Mouse (Mus musculus) midbrain, embryonic 15.5 days (tissue): Measurements from ENCODE around the gene Hip1r. TPM values are rescaled to one million over a fixed set of nuclear protein-coding genes. Genes with fewer than 3 reads are reported as not detected.

Experiments used
- ATAC-seq: fragments of 200-750 bp; cut with Nextera tagmentation; replicated peaks from 2 replicates; pipeline ENCODE4 v1.8.0; 2017; ENCODE audit warnings: moderate TSS enrichment
- H3K27ac ChIP-seq: fragments of 300-500 bp; sonication (generic); 2 replicates; pipeline ENCODE4 v1.5.1; 2015; ENCODE audit warnings: mild to moderate bottlenecking, inconsistent platforms
- H3K27me3 ChIP-seq: fragments of 300-500 bp; sonication (generic); replicated peaks from 2 replicates; pipeline ENCODE4 v1.6.1; 2015; ENCODE audit warnings: inconsistent platforms
- H3K36me3 ChIP-seq: fragments of 300-500 bp; sonication (generic); replicated peaks from 2 replicates; pipeline ENCODE4 v1.6.1; 2015; ENCODE audit warnings: inconsistent platforms
- H3K4me1 ChIP-seq: fragments of 300-500 bp; sonication (generic); 2 replicates; pipeline ENCODE4 v1.6.1; 2015; ENCODE audit warnings: inconsistent platforms
- H3K4me2 ChIP-seq: fragments of 300-500 bp; sonication (generic); 2 replicates; pipeline ENCODE4 v1.6.1; 2015; ENCODE audit warnings: inconsistent platforms, mild to moderate bottlenecking, moderate library complexity
- H3K4me3 ChIP-seq: fragments of 300-500 bp; sonication (generic); 2 replicates; pipeline ENCODE4 v1.5.1; 2015; ENCODE audit warnings: mild to moderate bottlenecking, inconsistent platforms
- H3K9ac ChIP-seq: fragments of 300-500 bp; sonication (generic); 2 replicates; pipeline ENCODE4 v1.6.1; 2015; ENCODE audit warnings: mild to moderate bottlenecking, inconsistent platforms
- H3K9me3 ChIP-seq: fragments of 300-500 bp; sonication (generic); 2 replicates; pipeline ENCODE4 v1.6.1; 2016; ENCODE audit warnings: inconsistent platforms
- WGBS: fragments of 180-500 bp; shearing (Covaris S2); methylation state at CpG from one replicate; pipeline ENCODE4 v1.1.7; 2015; ENCODE audit warnings: mixed read lengths; 5-methylcytosine and 5-hydroxymethylcytosine counted together
- polyA plus RNA-seq: library from polyadenylated mRNA; unstranded; fragments of >200 nt; fragmentation: Nextera tagmentation; extraction: Ambion mirVana; gene quantifications from 2 replicates; pipeline ENCODE4 v1.2.1, GENCODE M21; 2015

Hip1r gene
- polyA plus RNA-seq, 1 experiment from 2014 or later: 30.7 TPM

DNA sequence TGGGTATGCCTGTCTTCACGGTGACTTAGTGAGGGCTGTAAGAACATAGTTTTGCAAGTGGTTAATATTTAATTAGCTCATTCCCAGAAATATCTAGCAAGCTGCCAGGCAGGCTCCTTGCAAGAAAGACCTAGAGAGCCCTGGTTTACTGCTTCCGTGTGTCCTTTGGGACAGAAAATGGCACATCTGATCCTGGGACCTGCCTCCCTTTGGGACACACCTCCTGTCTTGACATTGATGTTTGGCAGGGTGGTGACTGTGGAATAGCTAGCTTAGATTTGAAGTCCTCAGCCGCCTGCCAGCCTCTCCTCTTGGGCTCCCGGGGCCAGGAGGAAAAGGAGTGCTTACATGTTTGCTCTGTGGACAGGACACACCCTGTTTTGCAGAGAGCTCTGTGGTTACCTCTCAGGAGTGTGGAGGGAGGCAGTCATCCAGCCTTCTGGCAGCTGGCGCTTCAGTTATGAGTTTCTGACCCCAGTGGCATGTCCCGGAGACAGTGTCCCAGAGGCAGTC lies 2.3 kb downstream of the Hip1r start:
- Histone ChIP-seq H3K36me3 (no peaks in the 10 kb centered on the region), H3K27ac (no peak overlapping the region), H3K4me1 (peaks cover 16% of the 10 kb centered on the region), H3K9ac (no peak overlapping the region), H3K9me3 (no peaks in the 10 kb centered on the region), H3K4me3 (no peak overlapping the region), H3K4me2 (no peak overlapping the region), H3K27me3 (0 out of 2 replicates have a peak, but pooled peaks cover 3% of the 10 kb centered on the region)
- ATAC-seq: no peak
- 66% methylated on average over 6 of the region's 6 CpGs for WGBS

DNA sequence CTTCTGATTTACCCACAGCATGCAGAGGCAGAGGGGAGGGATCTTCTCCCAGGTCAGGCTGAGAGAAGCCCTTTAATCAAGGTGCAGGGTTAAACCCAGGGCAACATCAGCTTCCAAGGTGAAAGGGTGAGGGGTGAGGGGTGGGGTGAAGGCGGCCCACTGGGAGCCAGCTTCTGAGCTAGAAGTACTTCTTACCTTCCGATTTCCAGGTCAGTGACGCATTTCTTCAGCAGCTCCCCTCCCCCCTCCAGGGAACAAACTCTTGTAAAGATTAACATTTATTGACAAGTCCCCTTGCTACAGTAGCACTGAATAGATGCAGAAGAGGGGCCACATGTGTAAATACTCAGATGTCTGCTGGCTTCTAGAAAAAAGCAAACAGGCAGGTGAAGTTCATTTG lies 3.8 kb downstream of the Hip1r start:
- no peak overlapping the region for H3K4me3 ChIP-seq
- H3K9me3 ChIP-seq: no peaks in the 10 kb centered on the region
- H3K4me2 ChIP-seq: no peak overlapping the region
- H3K27ac ChIP-seq: no peak overlapping the region
- no peak overlapping the region for H3K9ac ChIP-seq
- 0 out of 2 replicates have a peak, but pooled peaks cover 3% of the 10 kb centered on the region for H3K27me3 ChIP-seq
- H3K4me1 ChIP-seq: peaks cover 16% of the 10 kb centered on the region
- ATAC-seq: no peak
- H3K36me3 ChIP-seq: no peaks in the 10 kb centered on the region
- WGBS: 52% methylated on average over 3 of the region's 3 CpGs

DNA sequence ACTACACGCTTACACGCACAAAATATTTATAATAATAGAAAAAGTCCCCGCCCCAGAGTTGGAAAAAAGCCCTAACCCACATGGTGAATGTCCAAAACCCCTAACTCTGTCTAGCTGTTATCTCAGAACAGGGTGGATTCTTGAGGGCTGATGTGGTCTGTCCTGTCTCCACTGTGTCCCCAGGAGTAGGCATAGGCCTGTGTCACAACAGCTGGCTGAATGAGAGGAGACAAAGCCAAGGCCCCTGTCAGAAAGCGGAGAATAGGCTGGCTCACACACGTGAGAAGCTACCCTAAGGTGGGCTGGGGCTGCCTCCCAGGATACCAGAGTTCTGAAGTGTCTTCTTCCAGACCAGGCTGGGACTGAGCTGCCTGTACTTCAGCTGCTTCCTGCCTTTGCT lies 4.7 kb downstream of the Hip1r start:
- Histone ChIP-seq H3K36me3 (no peaks in the 10 kb centered on the region), H3K4me2 (no peak overlapping the region), H3K27ac (no peak overlapping the region), H3K4me3 (no peak overlapping the region), H3K9ac (no peak overlapping the region), H3K9me3 (no peaks in the 10 kb centered on the region), H3K4me1 (peaks cover 16% of the 10 kb centered on the region), H3K27me3 (0 out of 2 replicates have a peak, but pooled peaks cover 3% of the 10 kb centered on the region)
- WGBS: 78% methylated on average over 5 of the region's 5 CpGs
- no peak for ATAC-seq

DNA sequence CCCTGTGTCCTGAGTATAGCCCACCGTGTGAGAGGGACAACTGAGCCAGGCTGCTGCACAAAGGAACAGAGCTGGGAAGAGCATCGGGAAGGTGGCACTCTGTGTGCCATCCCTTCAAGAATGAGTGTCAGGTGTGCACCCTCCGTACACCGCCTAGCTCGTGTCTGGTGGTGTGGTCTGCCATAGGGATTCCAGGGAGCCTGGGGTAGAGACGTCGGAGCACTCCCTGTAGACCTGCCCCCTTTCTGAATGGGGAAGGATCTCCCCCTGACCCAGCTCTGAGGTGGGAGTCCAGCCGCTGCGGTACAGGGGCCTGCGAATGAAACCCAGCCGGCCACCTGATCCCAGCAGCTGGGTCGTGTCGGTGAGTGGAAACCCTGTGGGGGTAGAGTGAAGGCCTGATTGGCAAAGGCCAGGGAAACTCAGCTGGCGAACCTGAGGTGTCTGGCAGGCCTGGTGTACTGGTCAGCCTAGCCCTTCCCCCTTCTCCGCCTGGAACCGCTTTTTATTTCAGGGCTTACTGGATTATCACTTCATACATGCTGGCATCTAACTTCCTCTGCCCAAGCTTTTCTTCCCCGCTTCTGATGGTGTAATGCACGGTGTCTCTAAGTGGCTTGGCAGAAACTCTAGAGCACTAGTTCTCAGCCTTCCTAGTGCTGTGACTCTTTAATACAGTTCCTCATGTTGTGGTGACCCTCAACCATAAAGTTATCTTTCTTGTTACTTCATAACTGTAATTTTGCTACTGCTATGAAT lies 6.0 kb downstream of the Hip1r start:
- H3K4me1 ChIP-seq: peaks cover 16% of the 10 kb centered on the region
- H3K9ac ChIP-seq: no peak overlapping the region
- H3K27ac ChIP-seq: no peak overlapping the region
- no peak for ATAC-seq
- no peaks in the 10 kb centered on the region for H3K9me3 ChIP-seq
- no peak overlapping the region for H3K4me3 ChIP-seq
- no peaks in the 10 kb centered on the region for H3K36me3 ChIP-seq
- WGBS: 66% methylated on average over 18 of the region's 18 CpGs
- H3K27me3 ChIP-seq: 0 out of 2 replicates have a peak, but pooled peaks cover 3% of the 10 kb centered on the region
- H3K4me2 ChIP-seq: no peak overlapping the region

DNA sequence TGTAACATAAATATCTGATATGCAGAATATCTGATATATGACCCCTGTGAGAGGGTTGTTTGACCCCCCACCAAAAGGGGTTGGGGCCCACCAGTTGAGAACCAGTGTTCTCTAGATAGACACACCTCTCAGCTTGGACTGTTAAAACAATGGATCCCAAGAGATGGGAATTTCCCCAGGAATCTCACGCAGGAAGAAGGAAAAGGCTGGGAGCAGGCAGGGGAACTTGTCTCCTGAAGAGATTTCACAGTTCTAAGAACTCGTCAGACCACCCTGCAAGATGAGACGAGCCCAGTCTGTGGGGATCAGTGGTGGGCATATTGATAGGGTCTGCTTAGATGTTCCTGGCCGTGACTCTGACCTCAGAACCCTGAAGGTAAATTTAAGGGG lies 6.5 kb downstream of the Hip1r start:
- 59% methylated on average over 4 of the region's 4 CpGs for WGBS
- ATAC-seq: no peak
- no peak overlapping the region for H3K9ac ChIP-seq
- no peak overlapping the region for H3K4me3 ChIP-seq
- peaks cover 11% of the 10 kb centered on the region for H3K4me1 ChIP-seq
- no peaks in the 10 kb centered on the region for H3K36me3 ChIP-seq
- no peaks in the 10 kb centered on the region for H3K9me3 ChIP-seq
- 0 out of 2 replicates have a peak, but pooled peaks cover 3% of the 10 kb centered on the region for H3K27me3 ChIP-seq
- no peak overlapping the region for H3K27ac ChIP-seq
- H3K4me2 ChIP-seq: no peak overlapping the region

DNA sequence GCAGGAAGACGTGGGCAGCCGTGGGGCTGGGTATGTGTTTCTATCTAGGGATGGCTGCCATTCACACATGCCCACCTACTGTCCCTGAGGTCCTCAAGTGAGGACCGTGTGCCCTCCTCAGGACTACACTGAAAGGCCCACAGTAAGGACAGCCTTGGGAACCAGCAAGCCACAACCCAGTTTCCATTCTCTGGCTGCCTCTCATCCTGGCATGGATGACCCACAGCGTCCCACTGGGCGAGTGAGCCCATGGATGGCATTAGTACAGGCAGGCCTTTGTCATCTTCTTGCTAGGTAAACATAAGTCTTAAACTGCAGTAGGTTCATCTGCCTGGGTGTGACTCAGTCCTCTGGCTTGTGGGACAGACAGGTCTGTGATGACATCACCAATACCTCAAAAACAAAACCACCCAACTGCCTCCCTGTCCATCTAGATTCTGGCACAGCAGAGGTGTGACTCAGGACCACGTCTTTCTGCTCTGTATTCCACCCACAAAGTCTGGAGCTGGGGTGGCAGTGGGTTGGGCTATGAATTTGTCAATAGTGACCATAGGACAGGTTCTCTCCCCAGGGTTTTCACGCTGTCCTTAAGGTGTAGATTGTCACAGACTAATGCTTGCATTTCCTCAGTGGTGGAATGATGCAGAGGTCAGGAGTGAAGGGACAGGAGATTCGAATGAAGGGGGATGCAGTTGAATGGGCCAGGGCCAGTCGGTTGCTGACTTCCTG lies 7.3 kb downstream of the Hip1r start:
- Histone ChIP-seq H3K27ac (no peak overlapping the region), H3K4me2 (no peak overlapping the region), H3K36me3 (no peaks in the 10 kb centered on the region), H3K4me1 (peaks cover 4% of the 10 kb centered on the region), H3K9ac (no peak overlapping the region), H3K9me3 (no peaks in the 10 kb centered on the region), H3K4me3 (no peak overlapping the region), H3K27me3 (no peaks in the 10 kb centered on the region)
- 78% methylated on average over 9 of the region's 9 CpGs for WGBS
- no peak for ATAC-seq

DNA sequence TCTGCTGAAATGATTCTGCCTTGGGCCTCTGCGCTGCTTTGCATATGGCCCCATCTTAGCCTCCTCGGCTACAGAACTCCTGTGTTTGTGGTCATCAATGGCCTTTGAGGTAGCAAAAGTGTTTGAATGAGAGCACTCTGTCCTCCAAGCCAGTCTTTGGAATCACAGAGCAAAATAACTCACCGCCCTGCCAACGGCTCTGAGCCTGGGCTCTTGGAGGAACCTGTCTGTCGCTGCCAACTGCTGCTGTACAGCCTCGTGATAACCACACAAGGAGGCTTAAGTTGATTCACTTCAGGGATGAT lies 7.8 kb downstream of the Hip1r start:
- H3K27me3 ChIP-seq: no peaks in the 10 kb centered on the region

DNA sequence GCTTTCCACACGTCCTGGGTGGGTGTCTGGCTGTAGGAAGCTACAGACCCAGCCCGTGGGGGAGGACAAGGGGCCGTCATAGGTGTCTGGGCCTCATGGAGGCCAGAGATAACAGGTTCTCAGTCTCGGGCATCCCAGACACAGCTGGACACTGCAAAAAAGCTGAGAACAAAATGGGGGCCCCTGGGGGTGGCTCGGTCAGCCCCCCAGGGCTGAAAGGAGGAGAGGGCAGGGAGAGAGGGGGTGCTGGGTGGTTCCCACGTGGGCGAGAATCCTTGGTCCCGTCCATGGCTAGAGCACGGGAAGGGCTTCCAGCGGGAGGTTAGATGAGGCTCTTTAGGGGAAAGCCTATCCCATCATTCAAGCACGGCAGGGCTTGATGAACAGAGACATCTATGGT lies 9.4 kb downstream of the Hip1r start:
- no peak overlapping the region for H3K4me2 ChIP-seq
- H3K9me3 ChIP-seq: no peaks in the 10 kb centered on the region
- WGBS: 76% methylated on average over 11 of the region's 11 CpGs
- ATAC-seq: no peak
- H3K27ac ChIP-seq: no peak overlapping the region
- H3K36me3 ChIP-seq: no peaks in the 10 kb centered on the region
- no peaks in the 10 kb centered on the region for H3K27me3 ChIP-seq
- no peaks in the 10 kb centered on the region for H3K4me1 ChIP-seq
- no peak overlapping the region for H3K4me3 ChIP-seq
- no peak overlapping the region for H3K9ac ChIP-seq

More for the DNA sequence above, 7.8 kb downstream of the Hip1r start:
- no peak for ATAC-seq
- WGBS: 75% methylated on average over 6 of the region's 6 CpGs
- Histone ChIP-seq H3K36me3 (no peaks in the 10 kb centered on the region), H3K4me3 (no peak overlapping the region), H3K4me2 (no peak overlapping the region), H3K27ac (no peak overlapping the region), H3K9ac (no peak overlapping the region), H3K4me1 (no peaks in the 10 kb centered on the region), H3K9me3 (no peaks in the 10 kb centered on the region)

DNA sequence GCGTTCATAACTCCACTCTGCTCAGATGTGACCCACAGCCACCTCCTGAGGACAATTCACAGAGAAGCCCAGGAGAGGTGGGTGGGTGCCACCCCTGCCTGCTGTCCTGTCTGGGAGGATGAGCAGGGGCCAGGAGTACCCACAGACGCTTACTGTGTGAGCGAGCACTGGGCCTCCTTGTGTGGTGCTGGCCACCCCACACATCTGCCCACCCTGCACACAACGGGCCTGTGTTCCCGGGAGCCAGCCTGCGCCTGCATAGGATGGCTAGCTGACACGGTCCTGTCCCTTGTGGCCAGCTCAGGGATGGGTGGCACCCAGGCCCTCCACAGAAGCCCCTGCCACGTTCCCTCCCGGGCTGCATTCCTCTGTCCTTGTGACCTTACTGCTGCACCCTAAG lies 12.0 kb downstream of the Hip1r start:
- Histone ChIP-seq H3K9ac (no peak overlapping the region), H3K4me1 (peaks cover 4% of the 10 kb centered on the region; the same call in 1 of the 2 replicates), H3K27me3 (no peaks in the 10 kb centered on the region), H3K4me2 (no peak overlapping the region), H3K9me3 (no peaks in the 10 kb centered on the region), H3K36me3 (no peaks in the 10 kb centered on the region), H3K4me3 (no peak overlapping the region), H3K27ac (no peak overlapping the region)
- ATAC-seq: no peak
- 82% methylated on average over 9 of the region's 9 CpGs for WGBS

DNA sequence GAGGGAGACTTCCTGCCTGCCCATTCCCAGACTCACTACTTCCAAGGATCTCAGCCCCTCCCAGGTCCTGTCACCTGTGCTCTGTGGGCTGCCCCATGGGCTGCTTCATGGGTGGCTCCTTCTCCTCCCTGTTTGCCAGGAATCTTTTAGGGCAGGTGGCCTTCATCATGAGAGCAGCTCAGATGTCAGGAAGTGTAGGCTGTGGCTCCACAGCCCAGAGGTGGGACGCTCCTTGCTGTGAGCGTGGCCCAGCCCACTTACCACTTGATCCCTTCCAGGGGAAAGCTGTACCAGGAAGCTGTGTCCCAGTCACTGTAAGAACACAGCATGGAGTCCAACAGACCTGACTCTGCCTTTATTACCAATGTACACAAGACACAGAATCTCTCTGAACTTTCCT lies 13.5 kb downstream of the Hip1r start:
- 87% methylated on average over 2 of the region's 2 CpGs for WGBS
- H3K9me3 ChIP-seq: no peaks in the 10 kb centered on the region
- H3K4me1 ChIP-seq: peaks cover 7% of the 10 kb centered on the region; the same call in 1 of the 2 replicates
- no peak overlapping the region for H3K9ac ChIP-seq
- no peak overlapping the region for H3K4me3 ChIP-seq
- no peaks in the 10 kb centered on the region for H3K36me3 ChIP-seq
- no peak overlapping the region for H3K4me2 ChIP-seq
- no peaks in the 10 kb centered on the region for H3K27me3 ChIP-seq
- ATAC-seq: no peak
- H3K27ac ChIP-seq: no peak overlapping the region

DNA sequence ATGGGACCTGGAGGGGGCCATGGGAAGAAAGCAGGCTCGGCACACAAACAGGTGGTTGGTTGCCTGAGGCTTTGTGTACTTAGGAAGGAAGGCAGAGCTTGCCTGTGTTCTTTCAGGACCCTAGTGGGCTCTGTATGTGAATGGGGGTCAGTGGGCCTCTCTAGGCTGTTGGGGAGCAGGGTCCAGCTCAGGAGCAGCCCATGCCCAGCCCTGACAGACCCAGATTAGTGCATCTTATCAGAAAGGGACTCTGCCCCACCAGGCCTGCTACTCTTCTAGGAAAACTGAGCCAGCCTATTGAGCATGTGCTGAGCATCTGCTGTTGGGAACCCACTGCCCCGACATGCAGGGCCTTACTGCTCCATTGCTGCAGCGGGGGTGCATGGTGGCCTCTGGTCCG lies 14.1 kb downstream of the Hip1r start:
- no peaks in the 10 kb centered on the region for H3K9me3 ChIP-seq
- no peak overlapping the region for H3K4me2 ChIP-seq
- ATAC-seq: no peak
- no peak overlapping the region for H3K9ac ChIP-seq
- no peaks in the 10 kb centered on the region for H3K36me3 ChIP-seq
- no peaks in the 10 kb centered on the region for H3K27me3 ChIP-seq
- H3K4me3 ChIP-seq: no peak overlapping the region
- 83% methylated on average over 4 of the region's 4 CpGs for WGBS
- peaks cover 7% of the 10 kb centered on the region; the same call in 1 of the 2 replicates for H3K4me1 ChIP-seq
- no peak overlapping the region for H3K27ac ChIP-seq

DNA sequence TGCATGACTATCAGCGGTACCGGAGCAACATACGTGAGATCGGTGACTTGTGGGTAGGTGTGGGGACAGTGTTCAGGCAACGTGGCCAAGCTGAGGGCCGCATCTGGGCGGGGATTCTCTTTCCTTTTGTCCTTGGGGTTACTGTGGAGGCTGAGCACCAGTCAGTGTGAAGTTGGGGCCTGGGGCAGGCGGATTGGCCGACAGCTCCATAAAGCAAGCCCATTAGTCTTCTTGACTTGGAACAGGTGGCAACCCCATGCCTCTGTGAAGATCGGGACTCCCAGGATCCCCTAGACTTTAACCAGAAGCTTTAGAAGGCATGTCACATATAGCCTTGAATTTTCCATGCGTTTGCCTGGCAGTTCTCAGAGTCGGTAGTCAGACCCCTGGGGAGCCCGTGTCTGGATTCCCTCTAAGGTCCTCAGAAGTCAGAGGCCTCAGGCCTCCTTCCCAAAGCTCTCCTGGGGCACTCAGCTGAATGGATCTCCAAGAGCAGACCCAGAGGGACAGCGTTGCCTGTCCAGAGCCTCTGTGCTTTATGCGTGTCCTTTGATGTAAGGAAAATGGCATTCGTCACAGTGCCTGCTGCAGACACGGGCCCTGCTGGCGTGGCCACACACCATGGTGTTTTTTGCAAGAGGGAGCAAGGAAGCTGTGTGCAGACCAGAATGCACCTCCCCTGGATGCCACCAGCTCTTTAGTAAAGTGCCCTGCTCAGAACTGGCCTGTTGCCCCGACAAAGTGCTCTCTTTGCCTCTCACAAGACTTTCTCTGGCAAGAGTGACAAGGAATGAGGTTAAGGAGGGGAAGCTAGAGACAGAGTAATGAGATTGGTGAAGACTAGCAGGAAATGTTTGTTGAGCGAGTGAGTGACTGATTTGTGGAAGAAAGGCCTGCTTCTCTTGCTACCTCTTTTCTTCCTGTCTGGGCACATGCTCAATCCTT lies 16.8 kb downstream of the Hip1r start:
- Histone ChIP-seq H3K27ac (no peak overlapping the region), H3K4me1 (peaks cover 7% of the 10 kb centered on the region; the same call in 1 of the 2 replicates), H3K4me2 (no peak overlapping the region), H3K9ac (no peak overlapping the region), H3K27me3 (no peaks in the 10 kb centered on the region), H3K9me3 (no peaks in the 10 kb centered on the region), H3K36me3 (no peaks in the 10 kb centered on the region), H3K4me3 (no peak overlapping the region)
- ATAC-seq: no peak
- 55% methylated on average over 20 of the region's 20 CpGs for WGBS
